12 mouse cellular contexts compared by ENCODE assay signal in genomic region chr4:98549491-98549890, GRCm38 (mm10).
"Had no signal": no experiment of that assay in that cellular context is flagged by ENCODE, and none has a peak within 500 bp of the region (broad histone marks: within the 10 kb centered on the region; RNA-seq: fewer than 3 reads in every experiment).

No protein-coding gene starts in this region.

- DNase-seq: kidney, postnatal 14 days; kidney, postnatal 4 days; liver; lung, adult 18-20 months; lung, postnatal 10 days; lung, postnatal 4 days; midbrain, embryonic 14.5 days; right cerebral cortex, postnatal 14 days; spleen, adult 18-20 months; thymus, adult 18-20 months; thymus, postnatal 36 days had no signal

- ATAC-seq: liver, embryonic 12.5 days had no signal
